Mouse (Mus musculus) megakaryocyte-erythroid progenitor cell, adult 5-6 weeks (primary cell): ENCODE results near the gene Slco4a1. TPM values are rescaled to one million over a fixed set of nuclear protein-coding genes. Genes with fewer than 3 reads are reported as not detected.

Experiments used
- ATAC-seq: replicated peaks from 2 replicates; pipeline ENCODE4 v1.8.0; 2016; ENCODE audit warnings: mild to moderate bottlenecking, inconsistent platforms; ENCODE audit not compliant: severe bottlenecking, poor library complexity, low FRiP score, low TSS enrichment
- total RNA-seq, 2 experiments: library from RNA; stranded (forward) in 1 of 2; stranded (reverse) in 1 of 2; fragments of 200-1000, 215-1000 nt in 1 of 2; fragments of >200 nt in 1 of 2; fragmentation: Nextera tagmentation in 1 of 2; gene quantifications; 2 replicates each; pipeline ENCODE4 v1.2.3; 2014 to 2017

Gene Slco4a1
- total RNA-seq, 2 experiments from 2014 or later, result 0.80 TPM; not detected in 1

DNA sequence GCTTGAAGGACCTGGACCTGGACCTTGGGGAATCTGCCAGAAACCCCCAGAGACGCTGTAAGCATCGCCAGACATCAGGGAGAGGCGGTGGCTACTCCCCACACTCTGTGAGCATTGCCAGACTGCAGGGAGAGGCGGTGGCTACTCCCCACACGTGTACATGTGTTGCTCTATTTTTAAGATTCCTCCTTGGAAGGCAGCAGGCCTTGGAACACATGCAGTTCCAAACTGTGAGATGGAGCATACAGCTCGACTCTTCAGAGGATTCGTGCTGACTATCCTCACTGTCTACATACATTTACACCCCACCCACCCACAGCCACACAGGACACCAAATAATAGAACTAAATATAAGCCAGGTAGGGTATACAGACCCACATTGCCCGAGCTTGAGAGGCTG lies 39.9 kb downstream of the Slco4a1 start:
- ATAC-seq, result no peak

DNA sequence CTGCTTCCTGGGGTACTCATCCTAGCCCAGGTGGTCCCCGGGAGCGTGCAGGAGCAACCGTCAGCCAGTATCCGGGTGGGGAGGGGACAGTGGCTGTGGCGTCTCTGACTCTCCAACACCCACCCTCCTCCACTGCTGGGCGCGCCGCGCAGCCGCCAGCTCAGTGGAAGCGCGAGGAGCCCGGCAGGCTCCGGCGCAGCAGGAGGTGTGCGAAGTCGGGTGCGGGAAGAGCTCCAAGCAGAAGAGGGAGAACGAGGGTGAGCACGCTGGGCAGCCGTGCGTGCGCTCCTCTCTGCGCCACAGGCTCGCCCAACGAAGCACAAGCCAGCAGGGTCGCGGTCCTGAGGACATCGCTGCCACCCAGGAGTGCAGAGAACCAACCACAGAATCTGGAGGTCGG lies 43.7 kb downstream of the Slco4a1 start, which contains the start of gene Ntsr1:
Gene Ntsr1 (plus strand): TSS at position 236 of the 400 bp plus-strand sequence.
- no peak for ATAC-seq

DNA sequence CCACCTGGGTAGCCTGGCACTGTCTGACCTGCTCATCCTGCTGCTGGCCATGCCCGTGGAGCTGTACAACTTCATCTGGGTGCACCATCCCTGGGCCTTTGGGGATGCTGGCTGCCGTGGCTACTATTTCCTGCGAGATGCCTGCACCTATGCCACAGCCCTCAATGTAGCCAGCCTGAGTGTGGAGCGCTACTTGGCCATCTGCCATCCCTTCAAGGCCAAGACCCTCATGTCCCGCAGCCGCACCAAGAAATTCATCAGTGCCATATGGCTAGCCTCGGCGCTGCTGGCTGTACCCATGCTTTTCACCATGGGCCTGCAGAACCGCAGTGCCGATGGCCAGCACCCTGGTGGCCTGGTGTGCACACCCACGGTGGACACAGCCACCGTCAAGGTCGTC lies 44.7 kb downstream of the Slco4a1 start:
- ATAC-seq, result no peak

DNA sequence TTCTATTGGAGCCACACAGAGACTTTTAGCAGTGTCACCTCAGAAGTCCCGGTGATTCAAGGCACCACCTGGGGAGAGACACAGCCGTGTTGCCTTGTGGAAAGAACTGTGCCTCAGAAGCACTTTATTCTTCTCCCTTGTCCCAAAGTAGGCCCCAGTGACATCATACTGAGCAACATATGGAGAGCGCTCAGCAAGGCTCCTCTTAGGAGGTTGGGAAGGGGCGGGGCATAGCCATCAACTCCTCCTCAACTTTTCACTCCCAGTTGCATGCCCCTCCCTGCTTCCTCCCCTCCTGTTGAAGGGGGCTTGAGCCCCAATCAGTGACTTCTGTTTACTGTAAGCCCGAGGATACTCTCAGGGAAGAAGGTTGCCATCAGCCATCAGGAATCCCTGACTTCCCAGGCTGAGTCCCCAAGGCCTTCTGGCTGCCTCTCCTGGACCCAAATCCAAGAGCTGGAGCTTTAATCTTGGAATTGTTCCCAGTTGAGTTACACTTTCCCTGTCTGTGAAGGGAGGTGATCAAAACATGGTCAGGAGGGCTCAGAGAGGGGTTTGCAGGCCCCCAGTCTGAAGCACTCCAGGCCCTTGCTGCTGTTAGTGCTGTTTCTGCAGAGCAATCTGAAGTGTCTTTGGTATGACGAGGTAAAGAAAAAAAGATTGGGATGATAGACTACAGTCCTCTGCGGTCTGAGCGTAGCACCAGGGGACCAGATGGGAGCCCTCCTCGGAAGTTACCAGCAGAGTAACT lies 45.3 kb downstream of the Slco4a1 start:
- no peak for ATAC-seq

DNA sequence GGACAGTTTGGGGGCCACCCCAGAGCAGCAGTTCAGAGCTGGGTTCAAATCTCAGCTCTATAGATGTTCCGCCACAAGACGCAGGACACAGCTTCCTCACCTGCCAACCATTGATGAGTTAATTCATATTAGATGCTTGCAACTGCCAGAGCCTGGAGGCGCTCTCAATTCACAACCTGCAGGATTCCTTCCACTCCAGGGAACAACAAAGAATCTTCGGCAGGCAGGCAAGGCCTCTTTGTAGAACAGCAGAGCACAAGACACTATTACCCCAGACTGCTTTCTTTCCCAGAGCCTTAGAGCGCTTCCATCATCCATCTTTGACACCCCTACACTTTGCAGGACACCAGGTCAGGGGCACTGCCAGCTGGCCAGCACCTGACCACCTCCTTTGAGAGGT lies 50.2 kb downstream of the Slco4a1 start:
- ATAC-seq, result no peak

DNA sequence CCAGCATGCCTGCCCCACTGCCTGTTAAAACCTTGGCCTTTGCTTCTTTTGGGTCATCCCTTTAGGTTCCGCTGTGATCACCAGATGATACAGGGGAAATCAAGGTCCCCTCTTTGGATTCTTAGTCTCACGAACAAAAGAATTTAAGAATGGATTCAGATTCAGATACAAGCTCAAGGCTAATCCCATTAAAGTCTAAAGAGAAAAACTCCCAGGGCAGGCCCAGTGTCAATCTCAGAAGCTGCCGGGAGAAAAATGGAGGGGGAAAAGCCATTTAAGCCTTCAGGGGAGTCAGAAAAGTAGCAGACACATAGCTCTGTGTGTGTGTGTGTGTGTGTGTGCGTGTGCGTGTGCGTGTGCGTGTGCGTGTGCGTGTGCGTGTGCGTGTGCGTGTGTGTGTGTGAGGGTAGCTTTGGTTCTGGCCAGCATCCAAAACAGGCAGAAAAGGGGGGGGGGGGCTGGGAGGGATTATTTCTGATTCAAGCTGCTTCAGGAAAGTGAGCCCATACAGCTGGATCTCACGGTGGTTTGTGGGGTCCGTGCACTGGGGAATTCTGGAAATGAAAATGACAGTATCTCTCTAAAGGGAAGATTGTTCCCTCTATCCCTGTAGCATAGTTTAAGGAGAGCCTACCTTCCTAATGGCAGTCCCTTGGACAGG lies 52.5 kb downstream of the Slco4a1 start:
- ATAC-seq, result no peak

DNA sequence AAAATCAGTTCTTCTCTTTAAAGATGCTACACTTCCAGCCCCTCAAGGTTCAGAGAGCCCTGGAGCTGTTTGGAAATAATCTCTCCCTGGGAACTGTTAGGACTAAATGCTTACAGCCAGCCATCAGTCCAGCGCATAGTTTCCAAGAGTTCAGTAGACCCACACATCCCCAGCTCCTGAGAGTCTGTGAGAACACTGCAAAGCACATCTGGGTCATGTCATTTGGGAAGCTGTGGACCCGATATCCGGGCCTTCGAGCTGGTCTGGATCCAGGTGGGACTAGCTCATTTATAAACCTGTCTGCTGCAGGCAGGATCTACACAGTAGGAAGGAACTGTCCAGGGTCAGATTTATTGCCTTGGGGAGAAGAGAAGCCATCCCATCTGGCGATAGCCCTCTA lies 54.8 kb downstream of the Slco4a1 start:
- ATAC-seq, result no peak

DNA sequence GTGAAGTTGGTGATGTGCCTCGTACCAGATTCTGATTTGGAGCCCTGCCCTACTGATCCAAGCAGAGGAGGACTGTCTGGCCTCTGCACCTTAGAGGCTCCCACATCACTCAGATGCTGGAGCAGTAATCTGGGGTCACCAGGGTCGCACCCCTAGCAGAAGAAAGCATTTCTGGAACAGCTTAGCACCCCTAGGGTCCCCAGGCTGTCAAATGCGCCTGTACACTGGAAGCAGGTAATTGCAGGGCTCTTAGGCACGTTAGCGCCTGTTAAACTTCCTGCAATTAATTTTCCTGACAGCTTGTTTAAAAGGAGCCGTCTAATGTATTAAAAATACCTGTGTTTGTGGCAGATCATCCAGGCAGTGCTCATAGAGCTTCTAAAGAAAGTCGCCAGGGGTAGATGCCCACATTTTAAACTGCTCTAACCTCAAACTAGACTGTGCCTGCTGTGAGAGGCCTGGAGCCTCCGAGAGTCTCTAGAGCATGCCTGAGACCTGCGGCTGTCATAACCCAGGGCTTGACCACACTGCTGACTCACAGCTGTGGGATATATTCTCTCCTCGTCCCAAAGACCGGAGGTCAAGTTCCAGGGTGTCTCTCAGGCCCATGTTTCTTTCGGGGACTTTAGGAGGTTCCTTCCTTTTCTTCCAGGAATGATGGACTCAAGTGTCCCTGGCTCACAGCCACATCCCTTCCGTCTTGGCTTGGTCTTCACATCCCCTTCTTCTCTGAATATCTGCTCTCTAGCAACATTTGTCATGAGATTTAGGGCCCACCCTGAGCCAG lies 56.0 kb downstream of the Slco4a1 start:
- no peak for ATAC-seq

DNA sequence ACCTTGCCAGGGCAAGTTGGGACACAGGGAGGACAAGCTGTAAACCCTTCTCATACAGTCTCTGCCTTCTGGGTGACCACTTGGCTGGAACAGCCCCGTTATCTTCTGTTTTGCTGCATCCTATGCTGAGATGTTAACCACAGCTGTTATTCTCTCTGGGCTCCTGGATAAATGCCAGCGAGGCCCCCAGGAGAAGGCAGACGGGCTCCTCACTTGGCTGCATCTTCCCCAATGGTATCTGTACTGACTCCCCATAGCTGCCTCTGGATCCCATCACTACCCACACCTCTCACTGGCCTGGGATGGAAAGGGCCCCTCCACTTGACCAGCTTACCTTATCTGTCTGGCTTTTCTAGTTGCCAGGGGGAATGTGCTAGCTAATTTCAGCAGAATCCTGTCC lies 57.0 kb downstream of the Slco4a1 start:
- ATAC-seq, result no peak

DNA sequence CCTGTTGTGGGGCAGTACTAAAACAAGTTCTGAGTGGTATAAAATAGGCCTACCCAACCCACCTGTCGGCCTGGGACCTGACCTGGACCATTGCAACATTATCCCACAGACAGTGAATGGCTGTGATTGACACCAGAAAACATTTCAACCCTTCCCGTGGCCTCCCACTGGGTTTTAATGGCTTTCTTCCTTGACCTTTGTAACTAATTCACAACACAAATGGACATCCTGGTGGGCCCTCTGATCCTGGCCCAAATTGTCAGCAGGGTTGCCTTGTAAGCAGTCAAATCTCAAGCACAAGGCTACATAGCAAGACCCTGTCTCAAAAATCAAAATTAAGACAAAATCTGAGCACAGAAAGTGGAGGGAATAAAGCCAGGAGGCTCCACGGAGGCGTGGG lies 57.8 kb downstream of the Slco4a1 start:
- no peak for ATAC-seq

DNA sequence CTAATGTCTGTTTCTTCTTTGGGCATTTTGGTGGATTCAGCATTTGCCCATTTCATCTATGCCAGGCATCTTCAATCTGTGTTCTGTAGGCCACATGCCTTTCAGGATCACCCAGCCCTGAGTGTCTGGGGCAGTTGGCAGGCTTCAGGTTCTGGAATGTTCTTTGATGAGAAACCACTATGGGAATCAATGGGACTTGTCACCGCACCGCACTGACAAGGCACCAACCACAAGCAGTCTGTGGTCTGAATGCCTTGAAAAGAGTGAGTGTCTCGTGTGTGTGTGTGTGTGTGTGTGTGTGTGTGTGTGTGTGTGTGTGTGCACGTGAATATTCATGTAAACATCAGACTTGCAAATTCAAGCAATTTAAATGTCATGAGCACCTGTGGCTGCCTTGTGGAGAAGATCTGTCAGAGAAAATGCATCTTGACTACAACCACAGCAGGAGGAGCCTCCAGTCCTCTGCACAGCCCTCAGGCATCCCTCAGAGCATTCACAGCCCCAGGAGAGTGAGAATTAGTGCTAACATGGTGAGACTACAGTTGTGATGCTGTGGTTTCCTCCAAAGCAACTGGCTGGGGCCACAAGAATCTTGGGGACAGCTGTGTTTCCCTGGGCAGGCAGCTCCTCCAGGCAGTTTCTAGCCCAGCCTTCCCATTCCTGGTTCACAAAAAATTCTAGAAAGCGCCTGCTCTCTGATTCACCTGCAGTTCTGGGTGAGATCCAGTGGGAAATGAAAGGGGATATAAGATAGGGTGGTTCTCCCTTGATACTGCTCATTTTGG lies 65.6 kb downstream of the Slco4a1 start:
- ATAC-seq, result no peak

DNA sequence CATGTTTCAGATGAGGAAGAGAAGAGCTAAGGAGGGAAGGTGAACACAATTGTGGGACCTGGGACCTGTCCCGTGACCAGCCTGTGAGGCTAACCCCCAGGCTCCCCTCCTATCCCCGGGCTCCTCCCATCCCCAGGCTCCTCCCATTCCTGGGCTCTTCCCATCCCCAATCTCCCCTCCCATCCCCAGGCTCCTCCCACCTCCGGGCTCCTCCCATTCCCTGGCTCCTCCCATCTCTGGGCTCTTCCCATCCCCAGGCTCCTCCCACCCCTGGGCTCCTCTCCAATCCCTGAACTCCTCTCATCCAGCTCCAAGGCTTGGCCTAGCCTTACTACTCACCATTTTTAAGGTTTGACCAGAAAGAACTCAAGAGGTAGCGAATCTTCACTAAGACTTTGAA lies 66.8 kb downstream of the Slco4a1 start:
- ATAC-seq, result peak; percentile 37; the same call in 1 of the 2 replicates

Other genes with a start within 250 kb of the Slco4a1 start
- 0.04 and 0.25 TPM in 2 replicates for gene Lama5, start 230.4 kb upstream of the Slco4a1 start, total RNA-seq (2014; fragmentation: Nextera tagmentation)
- 0.05 TPM in 1 of 2 replicates, not detected in the other for gene Lama5, start 230.4 kb upstream of the Slco4a1 start, total RNA-seq (2017)
- 3,693 and 4,041 TPM in 2 replicates for gene Rps21, start 198.9 kb upstream of the Slco4a1 start, total RNA-seq (2014; fragmentation: Nextera tagmentation)
- 2,831 and 3,324 TPM in 2 replicates for gene Rps21, start 198.9 kb upstream of the Slco4a1 start, total RNA-seq (2017)
- 13.8 and 14.4 TPM in 2 replicates for gene Cables2, start 182.7 kb upstream of the Slco4a1 start, total RNA-seq (2014; fragmentation: Nextera tagmentation)
- gene Cables2, start 182.7 kb upstream of the Slco4a1 start, total RNA-seq (2017), result 7.4 and 20.8 TPM in 2 replicates
- gene Rbbp8nl, start 166.4 kb upstream of the Slco4a1 start, total RNA-seq (2014; fragmentation: Nextera tagmentation), result not detected in 2 replicates
- gene Rbbp8nl, start 166.4 kb upstream of the Slco4a1 start, total RNA-seq (2017), result not detected in 2 replicates
- not detected in 2 replicates for gene Gata5, start 121.5 kb upstream of the Slco4a1 start, total RNA-seq (2014; fragmentation: Nextera tagmentation)
- gene Gata5, start 121.5 kb upstream of the Slco4a1 start, total RNA-seq (2017), result not detected in 2 replicates
- not detected in 2 replicates for gene Ntsr1, start 43.7 kb downstream of the Slco4a1 start, total RNA-seq (2014; fragmentation: Nextera tagmentation)
- not detected in 2 replicates for gene Ntsr1, start 43.7 kb downstream of the Slco4a1 start, total RNA-seq (2017)
- gene Mrgbp, start 125.1 kb downstream of the Slco4a1 start, total RNA-seq (2014; fragmentation: Nextera tagmentation), result 32.0 and 43.3 TPM in 2 replicates
- 37.5 and 39.7 TPM in 2 replicates for gene Mrgbp, start 125.1 kb downstream of the Slco4a1 start, total RNA-seq (2017)
- 24.8 and 37.6 TPM in 2 replicates for gene Ogfr, start 133.0 kb downstream of the Slco4a1 start, total RNA-seq (2014; fragmentation: Nextera tagmentation)
- 32.0 and 42.5 TPM in 2 replicates for gene Ogfr, start 133.0 kb downstream of the Slco4a1 start, total RNA-seq (2017)
- gene Col9a3, start 141.5 kb downstream of the Slco4a1 start, total RNA-seq (2014; fragmentation: Nextera tagmentation), result 1.5 and 1.7 TPM in 2 replicates
- 2.1 TPM in 1 of 2 replicates, not detected in the other for gene Col9a3, start 141.5 kb downstream of the Slco4a1 start, total RNA-seq (2017)
- not detected in 2 replicates for gene Tcfl5, start 186.5 kb downstream of the Slco4a1 start, total RNA-seq (2014; fragmentation: Nextera tagmentation)
- 0.15 TPM in 1 of 2 replicates, not detected in the other for gene Tcfl5, start 186.5 kb downstream of the Slco4a1 start, total RNA-seq (2017)